Mouse (Mus musculus) G1E (cell line): ENCODE measurements at regions not wholly inside any gene's neighbourhood (a gene's known extent, or its start where the extent isn't known, plus 50 kb on each side); places are given as distances from the start of the nearest gene placed in this dataset.

Source experiments
- CTCF ChIP-seq: IDR thresholded peaks from 2 replicates; pipeline ENCODE4 v1.5.1; 2012; ENCODE audit warnings: low read depth, low read length, inconsistent platforms, mixed read lengths
- TAL1 ChIP-seq: conservative IDR thresholded peaks from 2 replicates; pipeline ENCODE4 v1.6.1; 2012; ENCODE audit warnings: low read depth, low read length, inconsistent platforms, mixed read lengths

DNA sequence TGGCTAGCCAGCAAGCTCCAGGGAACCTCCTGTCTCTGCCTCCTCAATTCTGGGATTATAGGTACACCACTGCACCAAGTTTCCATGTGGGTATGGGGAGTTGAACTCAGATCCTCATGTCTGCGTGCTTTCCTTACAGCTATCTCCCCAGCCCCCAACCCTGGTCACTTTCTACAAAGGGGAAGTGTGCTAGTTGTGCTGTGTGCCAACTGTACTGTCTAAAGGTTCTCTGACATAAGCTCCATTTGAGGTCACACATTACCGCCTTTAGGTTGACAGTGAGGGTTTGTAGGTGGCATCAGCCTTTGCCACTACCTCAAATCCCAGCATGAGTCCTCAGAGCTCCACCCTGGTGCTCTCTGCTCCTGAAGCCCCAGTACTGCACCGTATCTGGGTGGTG lies 200.7 kb downstream of the Tex29 start:
- TF ChIP-seq CTCF (no peak), TAL1 (no peak)
